Mouse (Mus musculus) megakaryocyte progenitor cell, adult 5-6 weeks (primary cell): ENCODE measurements around the gene Kin. TPM values are rescaled to one million over a fixed set of nuclear protein-coding genes. Genes with fewer than 3 reads are reported as not detected.

Experiments
- ATAC-seq: replicated peaks from 2 replicates; pipeline ENCODE4 v1.8.0; 2016; ENCODE audit warnings: mild to moderate bottlenecking, moderate TSS enrichment, inconsistent platforms; ENCODE audit not compliant: poor library complexity
- total RNA-seq, 2 experiments: library from RNA; stranded (forward) in 1 of 2; stranded (reverse) in 1 of 2; fragments of 157-497, 149-512 nt in 1 of 2; fragments of 200-1000 nt in 1 of 2; gene quantifications; 2 replicates each; pipeline versions ENCODE4 v1.2.3 to v1.2.4; 2015 to 2017

The Kin gene
- total RNA-seq (2015) (23.0 and 27.1 TPM in 2 replicates), total RNA-seq (2017) (29.6 and 34.4 TPM in 2 replicates)

DNA sequence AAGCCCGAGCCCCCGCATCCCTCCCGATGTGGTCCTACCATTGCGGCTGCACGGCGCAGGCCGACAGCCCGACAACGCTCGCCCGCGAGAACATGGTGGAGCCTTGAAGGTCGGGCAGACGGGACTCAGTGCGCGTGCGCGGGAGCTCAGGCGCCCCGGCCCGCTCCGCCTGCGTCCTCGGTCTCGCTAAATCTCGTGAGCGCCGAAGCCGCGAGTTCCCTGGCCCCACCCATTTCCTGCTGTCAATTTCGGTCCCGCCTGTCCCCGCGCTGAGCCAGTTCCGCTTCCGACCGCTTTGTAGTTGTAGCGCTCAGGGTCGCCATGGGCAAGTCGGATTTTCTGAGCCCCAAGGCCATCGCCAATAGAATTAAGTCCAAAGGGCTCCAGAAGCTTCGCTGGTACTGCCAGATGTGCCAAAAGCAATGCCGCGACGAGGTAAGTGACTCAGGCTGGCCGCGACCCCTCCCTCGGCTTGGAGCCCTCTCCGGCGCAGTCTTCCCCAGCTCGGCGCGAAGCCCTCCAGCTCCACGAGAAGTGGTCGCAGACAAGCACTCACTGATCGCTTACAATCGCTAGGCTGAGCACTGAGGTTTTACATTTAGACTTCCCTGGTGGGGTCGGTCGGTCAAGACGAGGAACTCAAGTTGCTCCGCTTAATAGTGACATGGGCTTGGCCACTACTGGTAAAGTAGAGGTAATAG, at the start of gene Kin, which contains the start of gene Atp5c1:
Gene Kin, plus strand, starts transcription at position 284 of the 701 bp plus-strand sequence.
Gene Atp5c1, minus strand, starts transcription at position 201 of the 701 bp plus-strand sequence.
- peak; percentile 90 for ATAC-seq

DNA sequence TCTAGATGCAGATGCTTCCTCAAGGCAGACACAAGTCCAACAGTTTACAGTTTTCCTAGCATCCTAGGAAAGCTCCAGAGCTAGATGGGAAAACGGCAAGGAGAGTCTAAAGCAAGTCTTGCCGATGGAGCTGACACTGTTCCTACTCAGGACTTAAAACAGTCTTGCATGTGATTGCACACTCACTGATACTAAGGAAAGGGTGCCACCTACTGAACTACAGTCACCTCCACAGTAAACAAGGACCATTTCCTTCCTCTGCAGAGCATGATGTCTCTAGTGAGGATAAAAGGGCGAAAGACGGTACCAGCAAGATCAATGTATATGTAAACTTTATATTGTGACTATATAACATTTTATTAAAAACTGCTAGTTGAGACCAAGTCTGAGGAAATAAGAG, 46.7 kb upstream of the Kin start:
- peak; percentile 55 for ATAC-seq

GRCm38 (mm10) chr2:10034976-10035375, 45.4 kb upstream of the Kin start:
- ATAC-seq: no peak

DNA sequence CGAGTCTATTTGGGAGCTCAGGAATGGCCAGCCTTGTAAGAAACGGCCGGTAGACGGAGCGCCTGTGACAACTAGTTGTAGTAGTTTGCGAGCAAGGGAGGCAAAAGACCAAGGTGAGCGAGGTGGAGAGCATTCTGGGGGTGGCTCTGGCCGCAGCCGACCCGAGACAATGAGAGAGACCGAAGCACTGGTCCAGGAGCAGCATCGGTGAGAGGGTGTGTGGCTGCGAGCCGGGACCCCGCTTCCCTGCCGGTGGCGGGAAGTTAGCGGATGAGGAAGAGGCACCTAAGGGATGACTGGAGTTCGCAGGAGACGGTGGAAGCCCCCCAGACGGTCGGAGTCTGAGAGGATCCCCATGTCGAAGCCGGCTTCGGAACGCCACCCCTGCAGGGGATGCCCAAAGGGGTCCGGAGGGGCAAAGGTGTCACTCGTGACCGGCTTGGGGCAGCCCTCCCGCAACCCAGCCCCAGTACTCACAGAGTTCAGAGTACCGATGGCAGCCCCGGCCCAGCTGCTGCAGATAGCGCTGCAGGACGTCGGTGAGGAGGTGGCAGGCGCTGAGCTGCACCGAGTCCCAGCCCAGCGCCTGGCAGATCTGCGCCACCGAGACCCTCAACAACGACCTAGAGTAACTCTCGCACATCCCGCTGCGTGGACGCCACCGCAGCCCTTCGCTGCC, 32.5 kb upstream of the Kin start:
- ATAC-seq: peak; percentile 37

DNA sequence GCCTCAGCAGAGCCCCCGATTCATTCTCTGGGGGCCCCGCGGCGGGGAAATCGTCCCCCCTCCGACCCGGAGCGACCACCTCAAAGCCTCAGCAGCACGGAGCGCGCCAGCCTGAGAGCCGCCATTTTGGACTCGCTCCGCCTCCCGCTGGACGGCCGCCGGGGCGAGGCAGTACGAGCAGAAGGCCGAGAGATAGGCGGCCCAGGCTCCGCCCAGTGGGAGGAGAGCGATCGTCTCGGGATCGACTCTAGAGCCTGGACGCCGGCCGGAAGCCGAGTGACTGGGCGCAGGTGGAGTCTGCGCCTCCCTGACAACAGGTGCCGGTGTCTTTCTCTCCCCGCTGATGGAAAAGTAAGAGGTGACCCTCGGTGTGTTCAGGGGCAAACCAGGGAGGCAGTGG, 31.9 kb upstream of the Kin start, which contains the start of gene Taf3:
Gene Taf3, minus strand, starts transcription at position 136 of the 400 bp plus-strand sequence.
- peak; percentile 94 for ATAC-seq

DNA sequence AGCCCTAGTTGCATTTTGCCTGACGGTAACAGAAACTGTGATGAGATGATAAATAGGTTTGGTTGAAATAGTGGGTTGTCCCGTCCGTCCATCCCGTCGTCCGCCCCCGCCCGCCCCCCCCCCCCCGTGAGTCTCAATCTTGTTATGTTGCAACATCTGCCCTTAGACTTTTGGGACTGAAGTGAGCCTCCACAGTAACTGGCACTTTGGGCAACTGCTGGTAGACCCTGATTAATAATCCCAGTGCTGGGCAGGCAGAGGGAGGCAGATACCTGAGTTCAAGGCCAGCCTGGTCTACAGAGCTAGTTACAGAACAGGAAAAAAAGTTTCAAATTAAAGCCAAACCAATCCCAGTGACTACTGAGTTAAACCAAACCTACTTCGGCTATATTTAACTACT, 30.9 kb upstream of the Kin start:
- ATAC-seq: peak; percentile 10; the same call in 1 of the 2 replicates

- no peak for ATAC-seq
Observed at GRCm38 (mm10) chr2:10050878-10051277, 29.5 kb upstream of the Kin start.

- ATAC-seq: no peak
Observed at GRCm38 (mm10) chr2:10051996-10052395, 28.4 kb upstream of the Kin start.

DNA sequence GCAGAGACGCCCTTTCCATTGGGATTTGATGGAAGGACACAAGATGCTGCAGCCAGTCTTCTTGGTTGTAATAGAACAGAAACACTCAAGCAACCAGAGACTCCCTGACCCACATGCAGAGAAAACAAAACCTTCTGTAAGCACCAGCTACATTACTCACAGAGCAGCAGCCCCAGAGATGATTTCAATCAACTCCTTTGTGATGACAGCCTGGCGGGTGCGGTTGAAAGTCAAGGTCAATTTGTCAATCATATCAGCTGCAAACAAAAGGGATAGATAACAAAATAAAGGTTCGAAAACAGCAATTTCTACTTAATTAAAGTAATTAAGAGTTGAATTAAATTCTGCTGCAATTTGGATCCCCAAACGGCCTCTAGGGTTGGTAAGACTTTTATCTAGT, 21.6 kb upstream of the Kin start:
- no peak for ATAC-seq

DNA sequence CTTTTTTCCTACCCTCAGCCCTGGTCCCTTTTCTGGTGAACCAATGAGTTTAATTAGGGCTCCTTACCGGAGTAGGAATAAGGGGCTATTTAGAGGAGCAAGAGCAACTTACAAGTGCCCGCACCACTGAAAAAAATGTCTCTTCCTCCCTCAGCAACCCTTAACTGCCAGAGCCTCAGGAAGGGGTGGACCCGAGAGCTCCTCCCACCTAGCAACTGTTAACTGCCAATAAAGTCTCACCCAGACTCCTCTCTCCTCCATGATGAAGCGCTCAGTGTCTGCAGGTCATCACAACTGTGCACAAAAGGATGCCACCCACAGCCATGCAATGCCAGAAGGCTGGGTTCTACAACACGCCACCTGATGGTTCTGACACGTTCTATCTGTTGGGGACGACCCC, 8.6 kb upstream of the Kin start:
- peak; percentile 62 for ATAC-seq

DNA sequence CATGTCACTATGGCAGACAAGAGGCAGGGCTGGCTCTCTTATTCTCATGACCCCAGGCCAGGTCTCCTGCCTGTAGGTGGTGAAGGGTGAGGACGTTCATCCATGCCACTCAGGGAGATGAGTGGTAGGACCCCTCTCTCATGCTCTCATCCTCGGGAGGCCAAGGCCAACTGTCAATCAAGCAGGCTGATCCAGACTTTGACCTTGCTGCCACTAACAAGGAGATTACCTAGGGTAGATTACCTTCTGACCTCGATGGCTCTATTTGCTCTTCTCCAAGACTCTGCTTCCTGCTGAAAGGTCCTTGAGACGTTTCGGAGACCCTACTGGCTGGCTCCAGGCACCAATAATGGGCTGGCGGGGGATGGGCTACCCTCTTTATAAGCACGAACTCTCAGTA, 5.9 kb upstream of the Kin start:
- ATAC-seq: no peak

DNA sequence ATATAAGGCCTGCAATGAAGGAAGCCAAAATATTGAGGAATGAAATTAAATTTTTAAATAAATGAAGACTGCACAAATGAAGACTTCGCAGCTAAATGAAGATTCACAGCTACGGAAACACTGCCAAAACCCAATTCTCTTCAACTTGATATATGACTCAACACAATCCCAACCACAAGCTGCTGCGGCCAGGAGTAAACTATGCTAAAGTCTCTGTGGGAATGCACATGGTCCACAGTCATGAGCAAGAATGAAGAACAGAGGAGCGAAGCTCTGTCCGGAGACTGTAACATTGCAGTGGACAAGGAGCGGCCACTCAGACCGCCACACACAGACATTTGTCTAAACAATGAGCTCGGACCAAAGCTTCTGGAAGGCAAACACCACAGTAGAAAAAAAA, 3.7 kb upstream of the Kin start:
- ATAC-seq: no peak

GRCm38 (mm10) chr2:10079745-10080309, 566 bp upstream of the Kin start:
- peak; percentile 23 for ATAC-seq

DNA sequence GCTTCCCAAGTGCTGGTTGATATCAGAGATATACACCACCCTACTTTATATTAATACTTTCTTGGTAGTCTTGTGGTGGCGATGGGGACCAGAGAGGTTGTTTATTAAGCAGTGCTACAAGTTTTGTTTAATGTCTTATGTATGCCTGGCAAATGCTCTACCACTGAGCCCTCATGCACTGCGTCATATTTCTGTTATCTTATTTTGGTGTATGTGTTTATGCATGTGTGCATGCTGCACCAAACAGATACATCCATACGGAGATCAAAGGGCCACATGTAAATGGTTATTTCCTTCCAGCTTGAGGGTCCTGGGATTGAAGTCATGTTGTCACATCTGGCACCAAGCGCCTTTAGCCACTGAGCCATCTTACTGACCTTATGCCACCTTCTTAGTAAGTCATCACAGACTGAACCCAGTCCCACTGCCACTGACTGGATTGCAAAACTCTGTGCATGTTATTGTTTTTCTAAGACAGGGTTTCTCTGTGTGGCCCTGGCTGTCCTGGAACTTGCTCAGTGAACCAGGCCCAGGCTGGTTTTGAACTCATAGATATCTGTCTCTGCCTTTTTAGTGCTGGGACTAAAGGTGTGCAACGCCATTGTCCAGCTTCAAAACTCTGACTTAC, 1.2 kb downstream of the Kin start:
- ATAC-seq: 0 out of 2 replicates have a peak, but pooled peaks have one; percentile 4

DNA sequence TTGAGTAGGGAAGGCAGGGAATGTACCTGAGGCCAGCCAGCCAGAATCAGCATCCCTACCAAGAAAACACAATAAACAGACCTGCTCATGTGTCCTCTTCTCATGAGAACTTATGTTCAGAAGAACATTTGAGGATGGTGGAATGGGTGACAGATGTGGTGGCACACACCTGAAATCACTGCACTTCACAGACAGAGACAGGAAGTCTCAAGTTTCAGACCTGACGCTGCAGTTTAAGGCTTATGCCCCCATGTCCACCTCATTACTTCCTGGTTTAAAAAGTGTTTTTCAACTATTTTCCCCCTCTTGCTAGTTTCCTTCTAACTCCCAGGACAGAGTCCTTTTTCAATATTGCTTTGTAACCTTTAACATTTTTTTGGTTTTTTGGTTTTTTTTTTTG, 2.3 kb downstream of the Kin start:
- no peak for ATAC-seq

GRCm38 (mm10) chr2:10087256-10087850, 7.0 kb downstream of the Kin start:
- ATAC-seq: no peak

DNA sequence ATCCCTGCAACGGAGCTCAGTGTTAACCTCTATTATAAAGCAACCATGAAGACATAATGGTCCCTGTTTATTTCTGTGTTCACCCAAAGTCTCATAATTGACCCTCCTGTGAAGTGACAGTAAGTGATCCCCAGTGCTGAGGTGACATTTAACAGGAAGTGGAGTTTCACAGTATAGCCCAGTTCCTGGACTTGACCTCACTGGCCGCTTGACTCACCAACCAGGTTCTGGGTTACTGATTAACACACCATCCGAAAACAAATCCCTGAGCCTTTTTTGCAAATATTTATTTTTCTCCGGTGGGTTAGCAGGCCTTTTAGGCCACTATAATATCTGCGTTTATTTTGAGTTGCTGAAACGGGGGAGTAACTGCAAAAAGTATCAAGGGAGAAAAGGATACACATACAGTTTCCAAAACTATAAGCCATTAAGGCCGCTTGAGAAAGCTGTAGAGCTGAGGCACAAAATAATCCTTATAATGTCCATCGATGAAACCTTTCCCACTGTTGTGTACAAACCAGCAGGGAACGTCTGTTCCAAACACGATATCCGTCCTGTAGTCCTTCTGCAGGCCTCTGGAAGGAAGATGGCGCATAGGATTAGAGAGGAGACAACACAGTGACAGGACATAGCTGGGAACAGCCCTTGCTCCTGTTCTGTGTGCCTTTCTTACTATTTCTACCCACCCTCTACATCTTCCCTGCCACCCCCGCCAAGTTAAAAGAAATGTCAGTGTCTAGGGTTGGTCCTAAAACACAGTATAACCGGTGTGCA, 14.1 kb downstream of the Kin start:
- ATAC-seq: no peak

- ATAC-seq: peak; percentile 64
Observed at GRCm38 (mm10) chr2:10098598-10099215, 18.3 kb downstream of the Kin start.

DNA sequence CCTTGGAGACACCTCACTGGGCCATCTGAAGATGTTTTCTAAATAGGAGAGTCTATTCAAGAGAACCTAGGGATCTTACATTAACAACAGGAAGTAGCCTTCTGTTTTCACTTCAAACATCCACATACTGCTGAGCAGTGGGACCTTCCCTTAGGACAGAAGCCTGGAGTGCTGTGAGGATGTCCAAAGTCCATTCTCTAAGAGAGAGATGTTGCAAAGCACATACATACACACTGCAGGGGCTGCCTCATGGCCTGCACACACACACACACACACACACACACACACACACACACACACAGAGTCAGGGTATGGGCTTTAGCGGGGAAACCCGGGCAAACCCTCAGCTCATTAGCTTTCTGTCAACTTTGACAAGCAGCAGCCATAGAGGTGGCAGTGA, 20.1 kb downstream of the Kin start:
- no peak for ATAC-seq

DNA sequence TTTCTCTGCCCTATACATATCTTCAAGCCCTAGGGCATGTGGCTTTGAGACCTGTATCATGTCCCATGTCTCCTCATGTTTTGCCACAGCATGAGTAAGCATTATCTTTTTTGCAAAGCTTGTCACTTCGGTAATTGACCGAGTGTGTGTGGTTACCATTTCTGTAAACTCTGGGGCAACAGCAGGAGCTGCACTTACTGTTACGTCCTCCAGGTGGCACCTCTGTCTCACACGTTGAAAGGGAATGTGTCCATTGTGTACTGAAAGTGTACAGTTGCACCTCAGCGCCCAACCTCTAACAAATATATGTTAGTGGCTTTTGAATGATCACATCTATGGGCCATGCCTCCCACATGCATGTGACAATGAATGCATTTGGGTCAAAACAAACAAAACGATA, 20.8 kb downstream of the Kin start:
- peak; percentile 95 for ATAC-seq
